Mouse (Mus musculus) monocyte, adult 5-6 weeks (primary cell): ENCODE results near the gene Btg2. TPM values are rescaled to one million over a fixed set of nuclear protein-coding genes. Genes with fewer than 3 reads are reported as not detected.

Experiments
- ATAC-seq: fragments of 153-309, 156-312 bp; replicated peaks from 2 replicates; pipeline ENCODE4 v1.8.0; 2017; ENCODE audit warnings: mild to moderate bottlenecking; ENCODE audit not compliant: low TSS enrichment, insufficient number of reproducible peaks, severe bottlenecking, poor library complexity, low FRiP score
- total RNA-seq: library from RNA; stranded (forward); fragments of 200-1000, 200-491, 200-594 nt; gene quantifications from 3 replicates; pipeline ENCODE4 v1.2.3, GENCODE M21; 2017

Btg2 gene
- total RNA-seq = 390 to 783 TPM (median 430 TPM) in 3 replicates

GRCm38 (mm10) chr1:134078802-134079476 lies at the start of gene Btg2:
Gene Btg2, minus strand, starts transcription at chr1:134079120.
- peak; percentile 78 for ATAC-seq

GRCm38 (mm10) chr1:134122195-134122594 lies 43.3 kb upstream of the Btg2 start:
- ATAC-seq = peak; percentile 71; the same call in 1 of the 2 replicates

- peak; percentile 85 for ATAC-seq
These were observed 41.3 kb upstream of the Btg2 start for GRCm38 (mm10) chr1:134120179-134120578.

- ATAC-seq = no peak
These were observed 38.2 kb upstream of the Btg2 start for GRCm38 (mm10) chr1:134117110-134117509.

- ATAC-seq = no peak
These were observed 36.5 kb upstream of the Btg2 start for GRCm38 (mm10) chr1:134115424-134115823.

GRCm38 (mm10) chr1:134114730-134115129 lies 35.8 kb upstream of the Btg2 start:
- no peak for ATAC-seq

GRCm38 (mm10) chr1:134114018-134114417 lies 35.1 kb upstream of the Btg2 start:
- no peak for ATAC-seq

GRCm38 (mm10) chr1:134113560-134113959 lies 34.6 kb upstream of the Btg2 start:
- no peak for ATAC-seq

GRCm38 (mm10) chr1:134110979-134111378 lies 32.1 kb upstream of the Btg2 start, which contains the start of gene Chit1:
Gene Chit1, plus strand, starts transcription at chr1:134111242.
- peak; percentile 68 for ATAC-seq

- peak; percentile 40; the same call in 1 of the 2 replicates for ATAC-seq
These were observed 31.5 kb upstream of the Btg2 start for GRCm38 (mm10) chr1:134110449-134110848.

- ATAC-seq = no peak
These were observed 31.1 kb upstream of the Btg2 start for GRCm38 (mm10) chr1:134110015-134110414.

- no peak for ATAC-seq
These were observed 28.9 kb upstream of the Btg2 start for GRCm38 (mm10) chr1:134107777-134108176.

GRCm38 (mm10) chr1:134106719-134107118 lies 27.8 kb upstream of the Btg2 start:
- ATAC-seq = peak; percentile 46

- ATAC-seq = no peak
These were observed 27.0 kb upstream of the Btg2 start for GRCm38 (mm10) chr1:134105764-134106430.

GRCm38 (mm10) chr1:134105043-134105763 lies 26.3 kb upstream of the Btg2 start:
- no peak for ATAC-seq

- no peak for ATAC-seq
These were observed 24.9 kb upstream of the Btg2 start for GRCm38 (mm10) chr1:134103861-134104260.

GRCm38 (mm10) chr1:134101593-134101992 lies 22.7 kb upstream of the Btg2 start:
- ATAC-seq = no peak

- ATAC-seq = no peak
These were observed 22.0 kb upstream of the Btg2 start for GRCm38 (mm10) chr1:134100928-134101327.

- no peak for ATAC-seq
These were observed 21.5 kb upstream of the Btg2 start for GRCm38 (mm10) chr1:134100401-134100800.
